In genomic region chr12:5111343-5111742, GRCm38 (mm10) we compare ENCODE assay signal across 10 mouse cellular contexts.
DNase-seq lines count a peak whose midpoint lies in the region; ATAC-seq and TF ChIP-seq lines count a peak whose summit lies in the region.
"Had no signal": no experiment of that assay in that cellular context is flagged by ENCODE, and none has a peak within 500 bp of the region (broad histone marks: within the 10 kb centered on the region; RNA-seq: fewer than 3 reads in every experiment).

No protein-coding gene starts in this region.

- no peak for ATAC-seq in lung, embryonic 14.5 days (ENCODE audit: insufficient read depth)
- no peak for ATAC-seq in frontal cortex, adult (ENCODE audit: low TSS enrichment)
- no peak for ATAC-seq in hindbrain, postnatal 0 days

- TF ChIP-seq CTCF in gastrocnemius, adult 2 months (IDR thresholded peaks at IDR 0.05), result no peak
- TF ChIP-seq CTCF in lung, embryonic 14.5 days (IDR thresholded peaks at IDR 0.05; ENCODE audit: low read depth), result no peak
- no peak for TF ChIP-seq CTCF in hindbrain, postnatal 0 days (IDR thresholded peaks at IDR 0.05; ENCODE audit: low read depth)

- H3K27ac ChIP-seq in gastrocnemius, adult 2 months, result no peak overlapping the region
- no peak overlapping the region for H3K27ac ChIP-seq in lung, embryonic 14.5 days (ENCODE audit: low read depth)
- no peak overlapping the region for H3K27ac ChIP-seq in hindbrain, postnatal 0 days
- H3K27ac ChIP-seq: embryonic facial prominence, embryonic 13.5 days had no signal

- no peak overlapping the region for H3K4me3 ChIP-seq in gastrocnemius, adult 2 months
- no peak overlapping the region for H3K4me3 ChIP-seq in lung, embryonic 14.5 days (ENCODE audit: low read depth, low read length)
- H3K4me3 ChIP-seq in hindbrain, postnatal 0 days (ENCODE audit: low read length), result no peak overlapping the region
- H3K4me3 ChIP-seq: embryonic facial prominence, embryonic 13.5 days had no signal

- WGBS in lung, embryonic 14.5 days, result 48% methylated on average over 3 of the region's 3 CpGs
- 66% methylated on average over 3 of the region's 3 CpGs for WGBS in hindbrain, postnatal 0 days

- peak; percentile 30 for DNase-seq in gastrocnemius, adult 2 months
- DNase-seq in gastrocnemius, postnatal 36 days, result no peak
- DNase-seq in lung, embryonic 14.5 days, result peak; percentile 83
- DNase-seq in lung, adult 18-20 months, result no peak
- DNase-seq in c-Kit-positive CD71-positive TER-119-negative erythroid progenitor cells, embryonic 14.5 days (ENCODE audit: low read depth), result peak; percentile 24
- DNase-seq in lung, postnatal 36 days, result peak; percentile 18
- no peak for DNase-seq in hindbrain, postnatal 0 days (ENCODE audit: low spot score)
- DNase-seq: gastrocnemius, postnatal 25 days had no signal

- no peaks in the 10 kb centered on the region for H3K4me1 ChIP-seq in lung, embryonic 14.5 days (ENCODE audit: insufficient read depth)
- H3K4me1 ChIP-seq in hindbrain, postnatal 0 days (ENCODE audit: insufficient read depth, low read length), result 0 out of 2 replicates have a peak, but pooled peaks cover 3% of the 10 kb centered on the region

- H3K4me2 ChIP-seq in lung, embryonic 14.5 days, result no peak overlapping the region
- no peak overlapping the region for H3K4me2 ChIP-seq in hindbrain, postnatal 0 days (ENCODE audit: low read depth, low read length)
- H3K4me2 ChIP-seq: embryonic facial prominence, embryonic 13.5 days had no signal

- no peak overlapping the region for H3K9ac ChIP-seq in lung, embryonic 14.5 days
- H3K9ac ChIP-seq in hindbrain, postnatal 0 days (replicated peaks; ENCODE audit: low read length), result no peak overlapping the region
- H3K9ac ChIP-seq: embryonic facial prominence, embryonic 13.5 days had no signal

- H3K36me3 ChIP-seq in lung, embryonic 14.5 days (ENCODE audit: insufficient read depth), result no peaks in the 10 kb centered on the region
- no peaks in the 10 kb centered on the region for H3K36me3 ChIP-seq in hindbrain, postnatal 0 days (ENCODE audit: insufficient read depth, low read length)
- H3K36me3 ChIP-seq: embryonic facial prominence, embryonic 13.5 days had no signal

- H3K27me3 ChIP-seq in lung, embryonic 14.5 days (ENCODE audit: insufficient read depth, low read length), result no peaks in the 10 kb centered on the region
- no peaks in the 10 kb centered on the region for H3K27me3 ChIP-seq in hindbrain, postnatal 0 days (ENCODE audit: insufficient read depth, low read length)
- H3K27me3 ChIP-seq: embryonic facial prominence, embryonic 13.5 days had no signal

- intact Hi-C loops in gastrocnemius, adult 2 months (cut with DNase I), result no loop called here
- intact Hi-C loops in gastrocnemius, postnatal 36 days (cut with DNase I), result no loop called here

- H3K9me3 ChIP-seq in lung, embryonic 14.5 days (ENCODE audit: low read depth, low read length), result no peaks in the 10 kb centered on the region
- H3K9me3 ChIP-seq in hindbrain, postnatal 0 days (ENCODE audit: low read length), result no peaks in the 10 kb centered on the region
- H3K9me3 ChIP-seq: embryonic facial prominence, embryonic 13.5 days had no signal

Comparison
In these comparisons a context has a peak if more than half of its experiments do, and no peak if none do; other contexts are left out.
1. DNase-seq: peak in gastrocnemius, adult 2 months (single experiment), lung, embryonic 14.5 days (single experiment), c-Kit-positive CD71-positive TER-119-negative erythroid progenitor cells, embryonic 14.5 days (single experiment) and lung, postnatal 36 days (single experiment); none in gastrocnemius, postnatal 36 days (0 of 2), lung, adult 18-20 months (0 of 2) and hindbrain, postnatal 0 days (single experiment).